ENCODE assay signal across 22 mouse cellular contexts in the genomic region with DNA sequence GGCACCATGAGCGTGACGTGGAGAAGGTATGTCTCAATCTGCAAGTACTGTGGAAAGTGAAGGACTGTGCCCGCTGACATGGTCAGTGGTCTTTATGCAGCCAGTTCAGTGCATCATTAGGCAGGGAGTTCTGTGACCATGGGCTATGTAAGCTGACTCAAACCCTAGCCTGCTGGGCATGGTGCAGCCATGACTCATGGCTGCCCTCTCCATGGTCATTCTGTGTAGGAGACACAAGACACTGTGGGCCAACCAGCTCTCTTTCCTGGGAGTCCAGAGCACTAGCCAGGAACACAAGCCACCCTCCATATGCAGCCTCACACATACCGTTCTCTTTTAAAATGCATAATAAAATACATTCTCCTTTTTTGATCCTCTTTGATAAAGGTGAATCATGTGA.
"Had no signal": no experiment of that assay in that cellular context is flagged by ENCODE, and none has a peak within 500 bp of the region (broad histone marks: within the 10 kb centered on the region; RNA-seq: fewer than 3 reads in every experiment).

No protein-coding gene starts in this region.

- DNase-seq: kidney, postnatal 10 days; kidney, postnatal 36 days; layer of hippocampus, postnatal 36 days; lung, adult 18-20 months; lung, postnatal 10 days; lung, postnatal 36 days; retina, postnatal 1 day; thymus, adult 18-20 months; thymus, postnatal 14 days; thymus, postnatal 4 days had no signal

- H3K27ac ChIP-seq: kidney, embryonic 15.5 days; left cerebral cortex, adult 2 months; limb, embryonic 12.5 days; limb, embryonic 15.5 days; liver, embryonic 12.5 days; liver, embryonic 15.5 days; lung, embryonic 15.5 days; midbrain, embryonic 10.5 days; midbrain, embryonic 13.5 days; neural tube, embryonic 13.5 days had no signal

- H3K9me3 ChIP-seq: kidney, embryonic 15.5 days; limb, embryonic 12.5 days; limb, embryonic 15.5 days; liver, embryonic 12.5 days; liver, embryonic 15.5 days; lung, embryonic 15.5 days; megakaryocyte, embryonic 14.5 days; midbrain, embryonic 10.5 days; midbrain, embryonic 13.5 days; neural tube, embryonic 13.5 days had no signal

- H3K36me3 ChIP-seq: midbrain, embryonic 13.5 days had no signal

- H3K4me3 ChIP-seq: kidney, embryonic 15.5 days; left cerebral cortex, adult 2 months; limb, embryonic 12.5 days; limb, embryonic 15.5 days; liver, embryonic 12.5 days; liver, embryonic 15.5 days; lung, embryonic 15.5 days; megakaryocyte, embryonic 14.5 days; midbrain, embryonic 10.5 days; midbrain, embryonic 13.5 days; myocyte; neural tube, embryonic 13.5 days had no signal

- H3K4me1 ChIP-seq: liver, embryonic 12.5 days; liver, embryonic 15.5 days; midbrain, embryonic 13.5 days had no signal

- H3K27me3 ChIP-seq: kidney, embryonic 15.5 days; limb, embryonic 12.5 days; liver, embryonic 12.5 days; liver, embryonic 15.5 days; lung, embryonic 15.5 days; neural tube, embryonic 13.5 days had no signal
